Mouse (Mus musculus) MEL (cell line): ENCODE data around the gene Gm10663. TPM values are rescaled to one million over a fixed set of nuclear protein-coding genes. Genes with fewer than 3 reads are reported as not detected.

ENCODE experiments used
- DNase-seq: peaks from one replicate; pipeline ENCODE4 v3.0.0; 2011; ENCODE audit warnings: low read depth, low spot score
- H3K27ac ChIP-seq: 2 replicates; pipeline ENCODE4 v1.5.1; 2012; ENCODE audit warnings: low read depth, mild to moderate bottlenecking, control low read depth, low read length, moderate library complexity; ENCODE audit not compliant: control insufficient read depth
- H3K27me3 ChIP-seq, 2 experiments: fragments of 150-350 bp in 1 of 2; sonication (generic) in 1 of 2; 2 replicates each; pipeline ENCODE4 v1.6.1; 2012; ENCODE audit warnings: low read length in 2 of 2, mild to moderate bottlenecking in 2 of 2, improper control_type of control experiment in 1 of 2, moderate library complexity in 1 of 2; ENCODE audit not compliant: insufficient read depth in 2 of 2, control insufficient read depth in 1 of 2
- H3K36me3 ChIP-seq, 2 experiments: 2 replicates each; pipeline ENCODE4 v1.6.1; 2012 to 2014; ENCODE audit warnings: low read length in 2 of 2, improper control_type of control experiment in 1 of 2, inconsistent platforms in 1 of 2, mild to moderate bottlenecking in 1 of 2; ENCODE audit not compliant: insufficient read depth in 2 of 2, control insufficient read depth in 1 of 2
- H3K4me1 ChIP-seq, 2 experiments: fragments of 150-350 bp in 1 of 2; sonication (generic) in 1 of 2; 2 replicates each; pipeline ENCODE4 v1.6.1; 2012; ENCODE audit warnings: low read length in 2 of 2, improper control_type of control experiment in 1 of 2, mild to moderate bottlenecking in 1 of 2; ENCODE audit not compliant: insufficient read depth in 2 of 2, control insufficient read depth in 1 of 2
- H3K4me3 ChIP-seq, 2 experiments: fragments of 150-350 bp in 1 of 2; sonication (generic) in 1 of 2; 2 replicates each; pipeline ENCODE4 v1.5.1; 2012; ENCODE audit warnings: low read depth in 2 of 2, low read length in 2 of 2, mild to moderate bottlenecking in 2 of 2, moderate library complexity in 2 of 2, control low read depth in 1 of 2, improper control_type of control experiment in 1 of 2; ENCODE audit not compliant: control insufficient read depth in 1 of 2, insufficient read depth in 1 of 2
- H3K79me2 ChIP-seq: 2 replicates; pipeline ENCODE4 v1.6.1; 2012; ENCODE audit warnings: mild to moderate bottlenecking, low read length, moderate library complexity; ENCODE audit not compliant: control insufficient read depth, poor library complexity, insufficient read depth
- H3K9ac ChIP-seq: 2 replicates; pipeline ENCODE4 v1.6.1; 2012; ENCODE audit warnings: low read depth, mild to moderate bottlenecking, control low read depth, low read length, moderate library complexity; ENCODE audit not compliant: control insufficient read depth, poor library complexity, severe bottlenecking
- H3K9me3 ChIP-seq: fragments of 150-350 bp; sonication (generic); replicated peaks from 2 replicates; pipeline ENCODE4 v1.6.1; 2012; ENCODE audit warnings: mild to moderate bottlenecking, low read length, improper control_type of control experiment, moderate library complexity; ENCODE audit not compliant: insufficient read depth
- ELF1 ChIP-seq: IDR thresholded peaks from 2 replicates; pipeline ENCODE4 v1.6.1; 2014; ENCODE audit warnings: low read depth, mild to moderate bottlenecking, inconsistent platforms, low read length, improper control_type of control experiment, moderate library complexity
- ETS1 ChIP-seq: IDR thresholded peaks from 2 replicates; pipeline ENCODE4 v1.6.1; 2012; ENCODE audit warnings: low read depth, mild to moderate bottlenecking, inconsistent platforms, low read length, improper control_type of control experiment, moderate library complexity
- GATA1 ChIP-seq: IDR thresholded peaks from 2 replicates; pipeline ENCODE4 v1.6.1; 2011; ENCODE audit warnings: low read depth, low read length, improper control_type of control experiment
- JUND ChIP-seq: IDR thresholded peaks from 2 replicates; pipeline ENCODE4 v1.6.1; 2011; ENCODE audit warnings: low read depth, mild to moderate bottlenecking, improper control_type of control experiment, low read length
- MAX ChIP-seq: IDR thresholded peaks from 2 replicates; pipeline ENCODE4 v1.6.1; 2011; ENCODE audit warnings: low read length, improper control_type of control experiment
- MEF2A ChIP-seq: IDR thresholded peaks from 2 replicates; pipeline ENCODE4 v1.6.1; 2014; ENCODE audit warnings: low read depth, mild to moderate bottlenecking, inconsistent platforms, low read length, improper control_type of control experiment; ENCODE audit not compliant: poor library complexity, insufficient replicate concordance, severe bottlenecking; ENCODE audit errors: extremely low read depth
- MXI1 ChIP-seq: IDR thresholded peaks from 2 replicates; pipeline ENCODE4 v1.6.1; 2011; ENCODE audit warnings: mild to moderate bottlenecking, low read depth, low read length, improper control_type of control experiment
- NRF1 ChIP-seq: IDR thresholded peaks from 2 replicates; pipeline ENCODE4 v1.6.1; 2014; ENCODE audit warnings: low read depth, mild to moderate bottlenecking, inconsistent platforms, low read length, improper control_type of control experiment, moderate library complexity; ENCODE audit not compliant: poor library complexity, insufficient read depth, severe bottlenecking
- POLR2AphosphoS5 ChIP-seq: IDR thresholded peaks from 2 replicates; pipeline ENCODE4 v1.6.1; 2012; ENCODE audit warnings: low read depth, borderline replicate concordance, mild to moderate bottlenecking, inconsistent platforms, low read length, moderate library complexity, mixed read lengths
- SMC3 ChIP-seq: IDR thresholded peaks from 2 replicates; pipeline ENCODE4 v1.6.1; 2011; ENCODE audit warnings: low read depth, low read length, improper control_type of control experiment
- UBTF ChIP-seq: IDR thresholded peaks from 2 replicates; pipeline ENCODE4 v1.6.1; 2012; ENCODE audit warnings: low read depth, mild to moderate bottlenecking, inconsistent platforms, low read length, improper control_type of control experiment, moderate library complexity, borderline replicate concordance; ENCODE audit not compliant: insufficient read depth
- USF1 ChIP-seq: IDR thresholded peaks from 2 replicates; pipeline ENCODE4 v1.6.1; 2014; ENCODE audit warnings: low read depth, mild to moderate bottlenecking, inconsistent platforms, low read length, improper control_type of control experiment, moderate library complexity
- USF2 ChIP-seq, 2 experiments: IDR thresholded peaks; 2 replicates each; pipeline ENCODE4 v1.6.1; 2011 to 2012; ENCODE audit warnings: improper control_type of control experiment in 2 of 2, low read length in 2 of 2, borderline replicate concordance in 1 of 2, inconsistent platforms in 1 of 2, low read depth in 1 of 2, mild to moderate bottlenecking in 1 of 2; ENCODE audit not compliant: insufficient read depth in 1 of 2
- ZC3H11A ChIP-seq: IDR thresholded peaks from 2 replicates; pipeline ENCODE4 v1.6.1; 2012; ENCODE audit warnings: low read depth, mild to moderate bottlenecking, inconsistent platforms, low read length, improper control_type of control experiment
- ZNF384 ChIP-seq: IDR thresholded peaks from 2 replicates; pipeline ENCODE4 v1.6.1; 2012; ENCODE audit warnings: low read depth, mild to moderate bottlenecking, inconsistent platforms, low read length, improper control_type of control experiment
- polyA plus RNA-seq, 2 experiments: library from polyadenylated mRNA; stranded (reverse) in 1 of 2; unstranded in 1 of 2; fragments of >175 nt in 1 of 2; fragments of >200 nt in 1 of 2; gene quantifications; 2 replicates each; pipeline versions ENCODE4 v1.2.1 to v1.2.4; 2012; ENCODE audit warnings: low replicate concordance in 2 of 2, low read depth in 1 of 2; ENCODE audit not compliant: insufficient read length in 2 of 2, insufficient read depth in 1 of 2, missing spikeins in 1 of 2
- total RNA-seq: library from RNA; depleted of rRNA; stranded (reverse); fragments of 300-350 nt; gene quantifications from 2 replicates; pipeline ENCODE4 v1.2.3, GENCODE M21; 2012

Gene Gm10663
- total and polyA plus RNA-seq, 3 experiments: not detected

- Histone ChIP-seq H3K79me2 (no peaks in the 10 kb centered on the region), H3K9me3 (no peaks in the 10 kb centered on the region), H3K27ac (no peak overlapping the region), H3K4me1 (no peaks in the 10 kb centered on the region), H3K9ac (no peak overlapping the region), H3K36me3 (no peaks in the 10 kb centered on the region), H3K27me3 (no peaks in the 10 kb centered on the region), H3K4me3 (no peak overlapping the region)
- no peak for TF ChIP-seq POLR2AphosphoS5
- no peak for TF ChIP-seq ZNF384
- no peak for TF ChIP-seq ZC3H11A
- no peak for TF ChIP-seq SMC3
- TF ChIP-seq MAX: no peak
- TF ChIP-seq MXI1: no peak
- no peak for DNase-seq
Observed at GRCm38 (mm10) chr8:65080731-65081130, 5.9 kb downstream of the Gm10663 start.

GRCm38 (mm10) chr8:65085680-65086079 lies 10.8 kb downstream of the Gm10663 start:
- no peaks in the 10 kb centered on the region for H3K27me3 ChIP-seq
- H3K4me3 ChIP-seq: no peak overlapping the region
- H3K36me3 ChIP-seq: no peaks in the 10 kb centered on the region
- peak; percentile 2 for DNase-seq
- H3K9ac ChIP-seq: no peak overlapping the region
- TF ChIP-seq NRF1 (no peak), ZC3H11A (no peak), ELF1 (no peak), ETS1 (no peak), JUND (no peak), UBTF (no peak), USF2 (IDR thresholded peaks at IDR 0.05; ENCODE audit: borderline replicate concordance in 1 of 2, insufficient read depth in 1 of 2, low read depth in 1 of 2, low read length in 2 of 2) (no peak), MEF2A (no peak), USF1 (no peak), GATA1 (no peak), MAX (no peak)
- no peaks in the 10 kb centered on the region for H3K4me1 ChIP-seq
- H3K27ac ChIP-seq: no peak overlapping the region
- H3K79me2 ChIP-seq: no peaks in the 10 kb centered on the region
- H3K9me3 ChIP-seq: no peaks in the 10 kb centered on the region
